Mouse (Mus musculus) splenic B cell, adult 2 months (primary cell): ENCODE results near the gene Gm10375.
"Not testable (repeated sequence)": the region's sequence is repeated elsewhere in the genome, so short reads cannot be mapped to it uniquely, and the experiment has no call there.

ENCODE experiments used
- DNase-seq: peaks from one replicate; pipeline ENCODE4 v3.0.0-alpha.2; 2011; ENCODE audit warnings: low read depth, low spot score
- H3K27me3 ChIP-seq: 2 replicates; pipeline ENCODE4 v1.6.1; 2012; ENCODE audit warnings: mild to moderate bottlenecking, low read length, moderate library complexity, mixed read lengths; ENCODE audit not compliant: control insufficient read depth, poor library complexity, insufficient read depth, severe bottlenecking
- H3K36me3 ChIP-seq: 2 replicates; pipeline ENCODE4 v1.6.1; 2012; ENCODE audit warnings: mild to moderate bottlenecking, low read length, moderate library complexity, mixed read lengths; ENCODE audit not compliant: control insufficient read depth, poor library complexity, insufficient read depth, severe bottlenecking

Gm10375 gene

GRCm38 (mm10) chr14:43607913-43608312, at the start of gene Gm10375:
Gm10375 (minus strand) TSS chr14:43608013.
- not testable (repeated sequence) for H3K36me3 ChIP-seq, DNase-seq, H3K27me3 ChIP-seq

GRCm38 (mm10) chr14:43579046-43579445, 28.8 kb downstream of the Gm10375 start, which contains the start of gene Gm17654:
Gm17654 (minus strand) TSS chr14:43579146.
- not testable (repeated sequence) for H3K27me3 ChIP-seq, H3K36me3 ChIP-seq, DNase-seq

GRCm38 (mm10) chr14:43577969-43578368, 29.8 kb downstream of the Gm10375 start:
- H3K27me3 ChIP-seq, H3K36me3 ChIP-seq, DNase-seq: not testable (repeated sequence)
